Mouse (Mus musculus) v-Abl transformed pro-B cells (cell line): ENCODE data around the gene Kcnh7.

Experiments used
- in situ Hi-C, 2 experiments: fragments of 400-800 bp; cut with MboI; formaldehyde crosslinking; loops; one replicate each; pipeline ENCODE4 v1.15.1; 2025; ENCODE audit not compliant: unreplicated experiment in 2 of 2

Kcnh7 gene

GRCm38 (mm10) chr2:62983936-62984335 is 200.2 kb downstream of the Kcnh7 start:
- in situ Hi-C loops = no loop called here

- in situ Hi-C loops = no loop called here
Observed at GRCm38 (mm10) chr2:62935273-62935874, 248.7 kb downstream of the Kcnh7 start.

- in situ Hi-C loops = no loop called here
Observed at GRCm38 (mm10) chr2:62928494-62928893, 255.6 kb downstream of the Kcnh7 start.

- in situ Hi-C loops = no loop called here
Observed at GRCm38 (mm10) chr2:62928065-62928464, 256.0 kb downstream of the Kcnh7 start.

- in situ Hi-C loops = no loop called here
Observed at GRCm38 (mm10) chr2:62923803-62924202, 260.3 kb downstream of the Kcnh7 start.

GRCm38 (mm10) chr2:62907688-62908087 is 276.4 kb downstream of the Kcnh7 start:
- in situ Hi-C loops = no loop called here

- in situ Hi-C loops = no loop called here
Observed at GRCm38 (mm10) chr2:62902363-62903353, 281.4 kb downstream of the Kcnh7 start.

- in situ Hi-C loops = no loop called here
Observed at GRCm38 (mm10) chr2:62878763-62879162, 305.3 kb downstream of the Kcnh7 start.

- in situ Hi-C loops = no loop called here
Observed at GRCm38 (mm10) chr2:62855391-62855790, 328.7 kb downstream of the Kcnh7 start.

- in situ Hi-C loops = no loop called here
Observed at GRCm38 (mm10) chr2:62842630-62843029, 341.5 kb downstream of the Kcnh7 start.

- in situ Hi-C loops = no loop called here
Observed at GRCm38 (mm10) chr2:62834261-62834660, 349.8 kb downstream of the Kcnh7 start.

GRCm38 (mm10) chr2:62819231-62819630 is 364.9 kb downstream of the Kcnh7 start:
- in situ Hi-C loops = no loop called here

- in situ Hi-C loops = no loop called here
Observed at GRCm38 (mm10) chr2:62816016-62816415, 368.1 kb downstream of the Kcnh7 start.

- in situ Hi-C loops = no loop called here
Observed at GRCm38 (mm10) chr2:62808813-62809212, 375.3 kb downstream of the Kcnh7 start.

- in situ Hi-C loops = no loop called here
Observed at GRCm38 (mm10) chr2:62807476-62807882, 376.6 kb downstream of the Kcnh7 start.

GRCm38 (mm10) chr2:62806931-62807330 is 377.2 kb downstream of the Kcnh7 start:
- in situ Hi-C loops = no loop called here

- in situ Hi-C loops = no loop called here
Observed at GRCm38 (mm10) chr2:62804030-62804429, 380.1 kb downstream of the Kcnh7 start.

- in situ Hi-C loops = no loop called here
Observed at GRCm38 (mm10) chr2:62784460-62785038, 399.5 kb downstream of the Kcnh7 start.

GRCm38 (mm10) chr2:62746256-62746655 is 437.8 kb downstream of the Kcnh7 start:
- in situ Hi-C loops = no loop called here

- in situ Hi-C loops = no loop called here
Observed at GRCm38 (mm10) chr2:62743098-62743497, 441.0 kb downstream of the Kcnh7 start.

- in situ Hi-C loops = no loop called here
Observed at GRCm38 (mm10) chr2:62730671-62731070, 453.4 kb downstream of the Kcnh7 start.
